Mouse (Mus musculus): Measurements from ENCODE around the gene Ccdc177. TPM values are rescaled to one million over a fixed set of nuclear protein-coding genes. Genes with fewer than 3 reads are reported as not detected.
A peak's percentile ranks its signal among the peaks of the same experiment; 100 is the strongest.

Ccdc177 gene
- polyA plus RNA-seq, 1 experiment: not detected

- DNase-seq: no peak
- no peak overlapping the region for H3K4me3 ChIP-seq (ENCODE audit: control insufficient read depth, insufficient read depth, low read length)
- WGBS: 11% methylated on average over 22 of the region's 22 CpGs
- H3K36me3 ChIP-seq (ENCODE audit: control insufficient read depth, insufficient read depth, low read length): no peaks in the 10 kb centered on the region
- peaks cover 24% of the 10 kb centered on the region for H3K4me1 ChIP-seq (replicated peaks; ENCODE audit: control insufficient read depth, insufficient read depth, low read length)
- peaks cover 36% of the 10 kb centered on the region for H3K27me3 ChIP-seq (ENCODE audit: control insufficient read depth, insufficient read depth, low read length)
- TF ChIP-seq POLR2A (IDR thresholded peaks at IDR 0.05; ENCODE audit: control insufficient read depth, extremely low read depth, insufficient read depth, low read length, poor library complexity) (no peak), CTCF (IDR thresholded peaks at IDR 0.05; ENCODE audit: borderline replicate concordance, control insufficient read depth, extremely low read depth, insufficient read depth, low read length, poor library complexity) (no peak)
- H3K27ac ChIP-seq (ENCODE audit: control insufficient read depth, insufficient read depth, low read length): no peak overlapping the region
Observed at GRCm38 (mm10) chr12:80759713-80760395, 633 bp downstream of the Ccdc177 start.

GRCm38 (mm10) chr12:80759387-80759712 lies 1.1 kb downstream of the Ccdc177 start:
- 15% methylated on average over 13 of the region's 13 CpGs for WGBS
- H3K27me3 ChIP-seq (ENCODE audit: control insufficient read depth, insufficient read depth, low read length): peaks cover 36% of the 10 kb centered on the region
- H3K4me3 ChIP-seq (ENCODE audit: control insufficient read depth, insufficient read depth, low read length): no peak overlapping the region
- TF ChIP-seq CTCF (IDR thresholded peaks at IDR 0.05; ENCODE audit: borderline replicate concordance, control insufficient read depth, extremely low read depth, insufficient read depth, low read length, poor library complexity): no peak
- H3K36me3 ChIP-seq (ENCODE audit: control insufficient read depth, insufficient read depth, low read length): no peaks in the 10 kb centered on the region
- peaks cover 24% of the 10 kb centered on the region for H3K4me1 ChIP-seq (replicated peaks; ENCODE audit: control insufficient read depth, insufficient read depth, low read length)
- no peak overlapping the region for H3K27ac ChIP-seq (ENCODE audit: control insufficient read depth, insufficient read depth, low read length)
- DNase-seq: no peak

GRCm38 (mm10) chr12:80758559-80759386 lies 1.7 kb downstream of the Ccdc177 start:
- WGBS: 5% methylated on average over 92 of the region's 92 CpGs
- TF ChIP-seq CTCF (IDR thresholded peaks at IDR 0.05; ENCODE audit: borderline replicate concordance, control insufficient read depth, extremely low read depth, insufficient read depth, low read length, poor library complexity): no peak
- TF ChIP-seq POLR2A (IDR thresholded peaks at IDR 0.05; ENCODE audit: control insufficient read depth, extremely low read depth, insufficient read depth, low read length, poor library complexity): no peak
- H3K4me1 ChIP-seq (replicated peaks; ENCODE audit: control insufficient read depth, insufficient read depth, low read length): peaks cover 24% of the 10 kb centered on the region
- H3K27ac ChIP-seq (ENCODE audit: control insufficient read depth, insufficient read depth, low read length): no peak overlapping the region
- H3K27me3 ChIP-seq (ENCODE audit: control insufficient read depth, insufficient read depth, low read length): peaks cover 36% of the 10 kb centered on the region
- peak overlapping the region; percentile 47 for H3K4me3 ChIP-seq (ENCODE audit: control insufficient read depth, insufficient read depth, low read length)
- H3K36me3 ChIP-seq (ENCODE audit: control insufficient read depth, insufficient read depth, low read length): no peaks in the 10 kb centered on the region
- DNase-seq: peak; percentile 21

GRCm38 (mm10) chr12:80757751-80758558 lies 2.5 kb downstream of the Ccdc177 start:
- H3K27ac ChIP-seq (ENCODE audit: control insufficient read depth, insufficient read depth, low read length): no peak overlapping the region
- no peaks in the 10 kb centered on the region for H3K36me3 ChIP-seq (ENCODE audit: control insufficient read depth, insufficient read depth, low read length)
- peak; percentile 63 for DNase-seq
- H3K4me1 ChIP-seq (replicated peaks; ENCODE audit: control insufficient read depth, insufficient read depth, low read length): peaks cover 24% of the 10 kb centered on the region
- TF ChIP-seq CTCF (IDR thresholded peaks at IDR 0.05; ENCODE audit: borderline replicate concordance, control insufficient read depth, extremely low read depth, insufficient read depth, low read length, poor library complexity) (0 out of 2 replicates have a peak, but pooled peaks have one; percentile 9), POLR2A (IDR thresholded peaks at IDR 0.05; ENCODE audit: control insufficient read depth, extremely low read depth, insufficient read depth, low read length, poor library complexity) (no peak)
- peaks cover 36% of the 10 kb centered on the region for H3K27me3 ChIP-seq (ENCODE audit: control insufficient read depth, insufficient read depth, low read length)
- peak overlapping the region; percentile 47 for H3K4me3 ChIP-seq (ENCODE audit: control insufficient read depth, insufficient read depth, low read length)
- WGBS: 2% methylated on average over 122 of the region's 122 CpGs

- no peak overlapping the region for H3K27ac ChIP-seq (ENCODE audit: control insufficient read depth, insufficient read depth, low read length)
- WGBS: 92% methylated on average over 6 of the region's 6 CpGs
- no peak for TF ChIP-seq POLR2A (IDR thresholded peaks at IDR 0.05; ENCODE audit: control insufficient read depth, extremely low read depth, insufficient read depth, low read length, poor library complexity)
- TF ChIP-seq CTCF (IDR thresholded peaks at IDR 0.05; ENCODE audit: borderline replicate concordance, control insufficient read depth, extremely low read depth, insufficient read depth, low read length, poor library complexity): no peak
- peaks cover 5% of the 10 kb centered on the region; the same call in 1 of the 2 replicates for H3K27me3 ChIP-seq (ENCODE audit: control insufficient read depth, insufficient read depth, low read length)
- no peak overlapping the region for H3K4me3 ChIP-seq (ENCODE audit: control insufficient read depth, insufficient read depth, low read length)
- H3K36me3 ChIP-seq (ENCODE audit: control insufficient read depth, insufficient read depth, low read length): no peaks in the 10 kb centered on the region
- DNase-seq: no peak
- no peaks in the 10 kb centered on the region for H3K4me1 ChIP-seq (replicated peaks; ENCODE audit: control insufficient read depth, insufficient read depth, low read length)
Observed at GRCm38 (mm10) chr12:80751556-80751955, 8.9 kb downstream of the Ccdc177 start.
